Mouse (Mus musculus) yolk sac, embryonic 10.5 days (tissue): ENCODE measurements at regions not wholly inside any gene's neighbourhood (a gene's known extent, or its start where the extent isn't known, plus 50 kb on each side); places are given as distances from the start of the nearest gene placed in this dataset.
A peak's percentile ranks its signal among the peaks of the same experiment; 100 is the strongest.

Experiments
- DNase-seq: peaks from one replicate; pipeline ENCODE4 v3.0.0-alpha.2; 2017; ENCODE audit warnings: low spot score

- no peak for DNase-seq
Observed at GRCm38 (mm10) chr3:137100627-137101404, 240.1 kb upstream of the Emcn start.

- no peak for DNase-seq
Observed at GRCm38 (mm10) chr3:137105930-137106329, 234.9 kb upstream of the Emcn start.

GRCm38 (mm10) chr3:137108197-137108596 is 232.7 kb upstream of the Emcn start:
- no peak for DNase-seq

GRCm38 (mm10) chr3:137109786-137110185 is 231.1 kb upstream of the Emcn start:
- no peak for DNase-seq

GRCm38 (mm10) chr3:137110485-137110884 is 230.4 kb upstream of the Emcn start:
- DNase-seq: no peak

- no peak for DNase-seq
Observed at GRCm38 (mm10) chr3:137129967-137130366, 210.9 kb upstream of the Emcn start.

- DNase-seq: no peak
Observed at GRCm38 (mm10) chr3:137142041-137142440, 198.8 kb upstream of the Emcn start.

- no peak for DNase-seq
Observed at GRCm38 (mm10) chr3:137146062-137146461, 194.8 kb upstream of the Emcn start.

- no peak for DNase-seq
Observed at GRCm38 (mm10) chr3:137147405-137147804, 193.5 kb upstream of the Emcn start.

- peak; percentile 3 for DNase-seq
Observed at GRCm38 (mm10) chr3:137150414-137151010, 190.4 kb upstream of the Emcn start.

GRCm38 (mm10) chr3:137151431-137151830 is 189.4 kb upstream of the Emcn start:
- no peak for DNase-seq

GRCm38 (mm10) chr3:137153234-137153633 is 187.6 kb upstream of the Emcn start:
- DNase-seq: no peak

GRCm38 (mm10) chr3:137154200-137155042 is 186.4 kb upstream of the Emcn start:
- DNase-seq: no peak

- no peak for DNase-seq
Observed at GRCm38 (mm10) chr3:137155043-137155404, 185.8 kb upstream of the Emcn start.

GRCm38 (mm10) chr3:137156250-137156975 is 184.5 kb upstream of the Emcn start:
- no peak for DNase-seq

GRCm38 (mm10) chr3:137189035-137189434 is 151.8 kb upstream of the Emcn start:
- DNase-seq: no peak

GRCm38 (mm10) chr3:137190489-137190888 is 150.4 kb upstream of the Emcn start:
- no peak for DNase-seq

- no peak for DNase-seq
Observed at GRCm38 (mm10) chr3:137191009-137191408, 149.9 kb upstream of the Emcn start.

- DNase-seq: no peak
Observed at GRCm38 (mm10) chr3:137193873-137194272, 147.0 kb upstream of the Emcn start.

GRCm38 (mm10) chr3:137211667-137212066 is 129.2 kb upstream of the Emcn start:
- no peak for DNase-seq

GRCm38 (mm10) chr3:137216036-137216435 is 124.8 kb upstream of the Emcn start:
- no peak for DNase-seq

GRCm38 (mm10) chr3:137217245-137217644 is 123.6 kb upstream of the Emcn start:
- peak; percentile 44 for DNase-seq
